Mouse (Mus musculus) stomach, postnatal 0 days (tissue): ENCODE data around the gene Dpm2.

Experiments used
- CTCF ChIP-seq: IDR thresholded peaks from 2 replicates; pipeline ENCODE4 v1.5.1; 2016; ENCODE audit warnings: antibody characterized with exemption, low read depth, mild to moderate bottlenecking, moderate library complexity
- EP300 ChIP-seq: optimal IDR thresholded peaks from 2 replicates; pipeline ENCODE3; 2016; ENCODE audit warnings: antibody characterized with exemption

DNA sequence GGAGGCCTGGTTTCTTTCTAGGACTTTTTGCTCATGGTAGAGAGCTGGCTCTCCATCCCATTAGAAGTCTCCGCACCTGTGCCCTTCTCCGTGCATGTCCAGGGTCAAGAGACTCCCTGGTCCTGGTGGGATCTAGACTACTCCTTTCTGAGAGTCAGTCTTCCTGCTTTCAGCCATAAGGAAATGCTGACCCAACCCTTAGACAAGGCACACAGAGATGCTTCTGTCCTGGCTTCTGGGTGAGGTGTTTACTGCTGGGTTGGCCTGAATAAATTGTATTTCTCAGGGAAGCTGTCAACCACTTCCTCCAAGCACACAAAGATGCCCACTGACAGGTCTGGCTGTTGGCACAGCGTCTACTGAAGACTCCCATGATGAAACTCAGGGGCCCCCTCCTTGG lies 28.8 kb downstream of the Dpm2 start, which contains the start of gene St6galnac6:
- TF ChIP-seq CTCF = no peak
- no peak for TF ChIP-seq EP300
